Mouse (Mus musculus) intestine, postnatal 0 days (tissue): ENCODE results near the gene Cct3. TPM values are rescaled to one million over a fixed set of nuclear protein-coding genes. Genes with fewer than 3 reads are reported as not detected.

ENCODE experiments used
- ATAC-seq: fragments of 200-750 bp; cut with Nextera tagmentation; 2 replicates; pipeline ENCODE4 v1.8.0; 2017; ENCODE audit warnings: mild to moderate bottlenecking, moderate TSS enrichment, moderate library complexity
- H3K27ac ChIP-seq: fragments of 300-500 bp; sonication (generic); 2 replicates; pipeline ENCODE4 v1.5.1; 2014; ENCODE audit warnings: mild to moderate bottlenecking, low read depth, low read length, moderate library complexity
- H3K27me3 ChIP-seq: fragments of 300-500 bp; sonication (generic); replicated peaks from 2 replicates; pipeline ENCODE4 v1.6.1; 2014; ENCODE audit warnings: low read length, mixed read lengths; ENCODE audit not compliant: control insufficient read depth, insufficient read depth
- H3K36me3 ChIP-seq: fragments of 300-500 bp; sonication (generic); 2 replicates; pipeline ENCODE4 v1.6.1; 2014; ENCODE audit warnings: mild to moderate bottlenecking, moderate library complexity; ENCODE audit not compliant: control insufficient read depth, insufficient read depth
- H3K4me1 ChIP-seq: fragments of 300-500 bp; sonication (generic); replicated peaks from 2 replicates; pipeline ENCODE4 v1.6.1; 2014; ENCODE audit warnings: antibody characterized with exemption, low read length, mixed read lengths; ENCODE audit not compliant: control insufficient read depth, insufficient read depth
- H3K4me2 ChIP-seq: fragments of 300-500 bp; sonication (generic); replicated peaks from 2 replicates; pipeline ENCODE4 v1.6.1; 2014; ENCODE audit warnings: low read depth, mild to moderate bottlenecking, moderate library complexity
- H3K4me3 ChIP-seq: fragments of 300-500 bp; sonication (generic); 2 replicates; pipeline ENCODE4 v1.5.1; 2014; ENCODE audit warnings: low read depth, low read length
- H3K9ac ChIP-seq: fragments of 300-500 bp; sonication (generic); 2 replicates; pipeline ENCODE4 v1.6.1; 2014; ENCODE audit warnings: mild to moderate bottlenecking, low read depth, low read length
- H3K9me3 ChIP-seq: fragments of 300-500 bp; sonication (generic); 2 replicates; pipeline ENCODE4 v1.6.1; 2016; ENCODE audit warnings: mixed run types; ENCODE audit not compliant: control insufficient read depth
- CTCF ChIP-seq: sonication (generic); IDR thresholded peaks from 2 replicates; pipeline ENCODE4 v1.5.1; 2016; ENCODE audit warnings: low read depth, mild to moderate bottlenecking, control low read depth, antibody characterized with exemption, moderate library complexity
- WGBS: fragments of 180-500 bp; shearing (Covaris S2); extraction: QIAGEN DNeasy Blood & Tissue Kit; methylation state at CpG from one replicate; pipeline ENCODE4 v1.1.7; 2014; 5-methylcytosine and 5-hydroxymethylcytosine counted together
- polyA plus RNA-seq: library from polyadenylated mRNA; unstranded; fragments of >200 nt; fragmentation: Nextera tagmentation; extraction: Ambion mirVana; gene quantifications from 2 replicates; pipeline ENCODE4 v1.2.1, GENCODE M21; 2015

Cct3 gene
- polyA plus RNA-seq, 1 experiment from 2014 or later, result 175 TPM

DNA sequence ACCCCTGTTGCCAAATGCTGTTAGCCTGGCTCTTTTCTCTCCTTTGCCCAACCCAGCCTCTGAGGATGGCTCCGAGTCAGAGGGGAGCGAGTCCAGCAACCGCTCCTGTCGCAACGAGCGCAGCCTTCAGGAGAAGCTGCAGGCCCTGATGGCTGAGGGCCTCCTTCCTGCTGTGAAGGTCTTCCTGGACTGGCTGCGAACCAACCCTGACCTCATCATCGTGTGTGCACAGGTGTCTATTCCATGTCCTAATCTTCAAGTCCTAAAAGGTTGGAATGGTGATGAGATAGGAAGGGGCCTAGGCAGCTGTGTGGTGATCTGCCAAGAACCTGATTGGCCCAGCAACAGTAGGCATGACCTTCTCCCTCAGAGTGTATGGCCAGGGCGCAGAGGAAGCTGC, 56.0 kb downstream of the Cct3 start:
- Histone ChIP-seq H3K27ac (no peak overlapping the region), H3K27me3 (no peaks in the 10 kb centered on the region), H3K4me3 (no peak overlapping the region), H3K4me1 (no peaks in the 10 kb centered on the region), H3K4me2 (no peak overlapping the region), H3K36me3 (peaks cover 100% of the 10 kb centered on the region), H3K9me3 (no peaks in the 10 kb centered on the region), H3K9ac (no peak overlapping the region)
- 80% methylated on average over 9 of the region's 9 CpGs for WGBS
- TF ChIP-seq CTCF, result no peak
- ATAC-seq, result no peak

- no peak overlapping the region for H3K27ac ChIP-seq
- H3K36me3 ChIP-seq, result peaks cover 100% of the 10 kb centered on the region
- no peak overlapping the region for H3K4me3 ChIP-seq
- H3K4me1 ChIP-seq, result no peaks in the 10 kb centered on the region
- ATAC-seq, result no peak
- H3K9me3 ChIP-seq, result no peaks in the 10 kb centered on the region
- no peaks in the 10 kb centered on the region for H3K27me3 ChIP-seq
- TF ChIP-seq CTCF, result peak; percentile 27; the same call in 1 of the 2 replicates
- no peak overlapping the region for H3K9ac ChIP-seq
- H3K4me2 ChIP-seq, result no peak overlapping the region
- 92% methylated on average over 8 of the region's 8 CpGs for WGBS
Measured at GRCm38 (mm10) chr3:88354396-88355165, 57.7 kb downstream of the Cct3 start.

DNA sequence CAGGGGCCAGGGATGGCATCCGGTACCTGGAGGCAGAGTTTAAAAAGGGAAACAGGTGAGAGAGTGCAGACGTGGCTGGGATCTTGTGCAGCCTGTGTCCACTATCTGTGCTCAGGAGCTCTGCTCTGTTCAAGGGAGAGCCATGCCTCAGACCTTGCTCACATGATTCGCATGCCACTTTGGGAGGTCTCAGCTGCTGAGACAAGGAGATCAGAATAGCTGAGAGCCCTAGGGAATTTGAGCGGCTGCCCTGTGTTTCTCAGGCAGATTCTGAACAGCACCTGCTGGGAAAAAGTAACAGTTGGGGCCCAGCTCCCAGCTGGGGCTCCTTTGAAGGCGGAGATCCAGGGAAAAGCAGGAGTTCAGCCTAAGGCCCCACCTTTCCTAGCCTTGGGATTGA, 62.7 kb downstream of the Cct3 start:
- Histone ChIP-seq H3K4me2 (no peak overlapping the region), H3K4me1 (no peaks in the 10 kb centered on the region), H3K27me3 (peaks cover 7% of the 10 kb centered on the region; the same call in 1 of the 2 replicates), H3K27ac (no peak overlapping the region), H3K9me3 (no peaks in the 10 kb centered on the region), H3K9ac (no peak overlapping the region), H3K36me3 (peaks cover 81% of the 10 kb centered on the region), H3K4me3 (no peak overlapping the region)
- WGBS, result 79% methylated on average over 5 of the region's 5 CpGs
- ATAC-seq, result no peak
- no peak for TF ChIP-seq CTCF

GRCm38 (mm10) chr3:88359989-88360388, 63.1 kb downstream of the Cct3 start:
- Histone ChIP-seq H3K9me3 (no peaks in the 10 kb centered on the region), H3K9ac (no peak overlapping the region), H3K4me3 (no peak overlapping the region), H3K4me1 (no peaks in the 10 kb centered on the region), H3K36me3 (peaks cover 77% of the 10 kb centered on the region), H3K27me3 (peaks cover 11% of the 10 kb centered on the region; the same call in 1 of the 2 replicates), H3K4me2 (no peak overlapping the region), H3K27ac (no peak overlapping the region)
- 72% methylated on average over 3 of the region's 3 CpGs for WGBS
- ATAC-seq, result no peak
- TF ChIP-seq CTCF, result no peak

DNA sequence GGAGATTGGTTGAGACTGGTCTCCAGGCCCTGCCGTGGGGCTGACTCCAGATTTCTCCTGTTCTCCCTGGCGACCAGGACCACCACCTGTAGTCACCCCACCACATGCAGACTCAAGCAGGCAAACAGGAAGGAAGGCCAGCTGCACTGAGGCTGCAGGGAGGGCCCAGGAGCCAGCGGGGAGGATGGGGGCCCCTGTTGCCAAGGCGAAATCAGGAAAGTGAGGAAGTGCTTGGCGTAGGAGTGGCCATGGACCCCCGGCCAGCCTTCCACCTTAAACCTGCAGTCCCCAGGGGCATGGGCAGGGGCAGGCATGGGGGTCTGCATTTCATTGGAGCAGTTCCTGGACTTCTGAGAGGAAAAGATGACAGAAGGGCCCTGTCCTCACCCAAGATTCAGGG, 64.2 kb downstream of the Cct3 start:
- peaks cover 66% of the 10 kb centered on the region for H3K36me3 ChIP-seq
- TF ChIP-seq CTCF, result no peak

GRCm38 (mm10) chr3:88361612-88362313, 64.8 kb downstream of the Cct3 start:
- peaks cover 21% of the 10 kb centered on the region for H3K27me3 ChIP-seq
- no peak for ATAC-seq
- 90% methylated on average over 2 of the region's 2 CpGs for WGBS
- TF ChIP-seq CTCF, result no peak
- H3K36me3 ChIP-seq, result peaks cover 59% of the 10 kb centered on the region
- no peaks in the 10 kb centered on the region for H3K4me1 ChIP-seq
- no peak overlapping the region for H3K4me3 ChIP-seq
- H3K4me2 ChIP-seq, result no peak overlapping the region
- no peaks in the 10 kb centered on the region for H3K9me3 ChIP-seq
- H3K9ac ChIP-seq, result no peak overlapping the region
- H3K27ac ChIP-seq, result no peak overlapping the region

More for the DNA sequence above, 64.2 kb downstream of the Cct3 start:
- Histone ChIP-seq H3K4me3 (no peak overlapping the region), H3K9ac (no peak overlapping the region), H3K4me1 (no peaks in the 10 kb centered on the region), H3K27me3 (peaks cover 19% of the 10 kb centered on the region), H3K27ac (no peak overlapping the region), H3K4me2 (no peak overlapping the region), H3K9me3 (no peaks in the 10 kb centered on the region)
- 68% methylated on average over 6 of the region's 6 CpGs for WGBS
- ATAC-seq, result no peak
